Mouse (Mus musculus) layer of hippocampus, adult 11-12 months (tissue): ENCODE measurements around the gene Slc25a45.

Experiments used
- DNase-seq: peaks from one replicate; pipeline ENCODE4 v3.0.0; 2022; ENCODE audit warnings: low spot score

The Slc25a45 gene

DNA sequence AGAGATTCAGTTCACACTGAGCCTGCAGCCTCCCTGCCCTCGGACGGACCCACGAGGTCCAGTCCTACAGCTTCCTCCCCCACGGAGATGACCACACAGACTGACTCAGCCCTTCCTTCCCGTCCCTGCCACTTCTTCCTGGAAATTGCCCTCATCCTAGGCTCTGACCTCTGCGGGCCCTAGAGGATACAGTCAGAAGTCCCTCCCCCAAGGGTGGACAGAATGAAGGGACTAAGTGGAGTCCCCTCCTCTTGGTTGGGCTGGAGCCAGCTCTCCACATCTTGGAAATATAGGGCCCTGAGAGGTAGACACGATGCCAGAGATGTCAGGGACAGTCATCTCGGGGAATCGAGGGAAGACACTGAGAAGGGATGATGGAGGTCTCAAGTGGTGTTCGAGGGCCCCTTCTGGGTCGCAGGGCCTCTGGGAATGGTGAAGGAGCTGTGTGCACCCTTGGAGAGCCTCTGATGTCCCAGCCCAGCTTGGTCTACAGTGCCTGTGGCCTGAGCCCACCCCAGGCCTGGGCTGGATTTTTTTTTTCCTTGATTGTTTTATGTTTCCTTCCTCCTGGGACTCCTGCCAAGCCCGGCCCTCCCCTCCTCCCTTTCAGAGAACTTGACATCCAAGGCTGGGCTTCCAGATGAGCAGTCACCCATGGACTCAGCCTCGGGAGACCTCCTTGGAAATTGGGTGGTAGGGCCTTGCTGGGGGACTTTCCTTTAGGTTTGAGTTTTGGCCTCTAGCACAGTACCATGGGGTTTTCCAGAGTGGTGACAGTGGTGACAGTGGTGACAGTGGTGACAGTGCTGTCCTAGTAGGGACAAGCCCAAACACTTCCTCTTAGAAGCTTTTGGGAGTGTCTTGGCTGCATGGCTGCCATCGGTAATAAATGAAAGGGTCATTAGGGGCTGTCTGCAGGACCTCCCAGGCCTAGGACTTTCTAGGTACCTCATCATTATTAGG is 52.3 kb downstream of the Slc25a45 start:
- no peak for DNase-seq

- DNase-seq: no peak
Measured at GRCm38 (mm10) chr19:5935266-5935665, 57.7 kb downstream of the Slc25a45 start.
